Mouse (Mus musculus) spleen, adult 2 months (tissue): ENCODE measurements around the gene Cemip2. TPM values are rescaled to one million over a fixed set of nuclear protein-coding genes. Genes with fewer than 3 reads are reported as not detected.

Experiments used
- DNase-seq, 2 experiments: peaks; one replicate each; pipeline versions ENCODE4 v3.0.0 to v3.0.0-alpha.2; 2012 to 2021; ENCODE audit warnings: low spot score in 2 of 2, low read depth in 1 of 2
- H3K27ac ChIP-seq: fragments of 200-500 bp; 2 replicates; pipeline ENCODE4 v1.5.1; 2012; ENCODE audit warnings: low read length, inconsistent platforms; ENCODE audit not compliant: insufficient read depth
- H3K27me3 ChIP-seq: fragments of 200-500 bp; 2 replicates; pipeline ENCODE4 v1.6.1; 2012; ENCODE audit warnings: mild to moderate bottlenecking, moderate library complexity, low read length, inconsistent platforms; ENCODE audit not compliant: control insufficient read depth, insufficient read depth
- H3K36me3 ChIP-seq: fragments of 200-500 bp; 2 replicates; pipeline ENCODE4 v1.6.1; 2012; ENCODE audit warnings: mild to moderate bottlenecking, low read length, inconsistent platforms; ENCODE audit not compliant: control insufficient read depth, insufficient read depth
- H3K4me1 ChIP-seq: fragments of 200-500 bp; 2 replicates; pipeline ENCODE4 v1.6.1; 2011; ENCODE audit warnings: inconsistent platforms; ENCODE audit not compliant: control insufficient read depth, insufficient read depth, insufficient read length
- H3K4me3 ChIP-seq: fragments of 200-500 bp; 2 replicates; pipeline ENCODE4 v1.5.1; 2011; ENCODE audit warnings: mild to moderate bottlenecking, inconsistent platforms; ENCODE audit not compliant: insufficient read depth, insufficient read length; ENCODE audit errors: extremely low read depth
- CTCF ChIP-seq: fragments of 200-500 bp; IDR thresholded peaks from 2 replicates; pipeline ENCODE4 v1.5.1; 2011; ENCODE audit warnings: mild to moderate bottlenecking, inconsistent platforms; ENCODE audit not compliant: insufficient read depth, insufficient read length, insufficient replicate concordance; ENCODE audit errors: extremely low read depth
- POLR2A ChIP-seq: fragments of 200-500 bp; IDR thresholded peaks from 2 replicates; pipeline ENCODE4 v1.6.1; 2011; ENCODE audit warnings: low read depth, low read length, inconsistent platforms
- WGBS: fragments of 180-500 bp; shearing (Covaris S2); methylation state at CpG from one replicate; pipeline ENCODE4 v1.1.7; 2018; 5-methylcytosine and 5-hydroxymethylcytosine counted together
- polyA plus RNA-seq: library from polyadenylated mRNA; depleted of rRNA; stranded (reverse); fragments of >200 nt; gene quantifications from 2 replicates; pipeline ENCODE4 v1.2.3, GENCODE M21; 2012

Cemip2 gene
- polyA plus RNA-seq, 1 experiment: 2.5 TPM

GRCm38 (mm10) chr19:21784331-21785131 is 6.4 kb downstream of the Cemip2 start:
- no peak overlapping the region for H3K27ac ChIP-seq
- 43% methylated on average over 8 of the region's 8 CpGs for WGBS
- H3K4me1 ChIP-seq: peaks cover 5% of the 10 kb centered on the region; the same call in 1 of the 2 replicates
- H3K4me3 ChIP-seq: no peak overlapping the region
- TF ChIP-seq POLR2A: no peak
- no peak for TF ChIP-seq CTCF
- no peak for DNase-seq
- H3K27me3 ChIP-seq: no peaks in the 10 kb centered on the region
- no peaks in the 10 kb centered on the region for H3K36me3 ChIP-seq

- no peaks in the 10 kb centered on the region for H3K27me3 ChIP-seq
- no peak for DNase-seq
- no peaks in the 10 kb centered on the region for H3K36me3 ChIP-seq
- 15% methylated on average over 3 of the region's 3 CpGs for WGBS
- H3K4me1 ChIP-seq: peaks cover 5% of the 10 kb centered on the region; the same call in 1 of the 2 replicates
- H3K27ac ChIP-seq: no peak overlapping the region
- no peak overlapping the region for H3K4me3 ChIP-seq
- TF ChIP-seq CTCF: no peak
- no peak for TF ChIP-seq POLR2A
Measured at GRCm38 (mm10) chr19:21785132-21785528, 7.0 kb downstream of the Cemip2 start.

- no peak overlapping the region for H3K27ac ChIP-seq
- no peaks in the 10 kb centered on the region for H3K36me3 ChIP-seq
- H3K4me3 ChIP-seq: no peak overlapping the region
- TF ChIP-seq CTCF: no peak
- TF ChIP-seq POLR2A: no peak
- whole genome bisulfite sequencing: 91% methylated on average over 6 of the region's 6 CpGs
- H3K4me1 ChIP-seq: peaks cover 5% of the 10 kb centered on the region; the same call in 1 of the 2 replicates
- DNase-seq: no peak
- H3K27me3 ChIP-seq: no peaks in the 10 kb centered on the region
Measured at GRCm38 (mm10) chr19:21787004-21787480, 8.9 kb downstream of the Cemip2 start.

GRCm38 (mm10) chr19:21788999-21789398 is 10.9 kb downstream of the Cemip2 start:
- WGBS: 93% methylated on average over 8 of the region's 8 CpGs
- peaks cover 1% of the 10 kb centered on the region for H3K36me3 ChIP-seq
- no peak for TF ChIP-seq POLR2A
- no peak for TF ChIP-seq CTCF
- peaks cover 5% of the 10 kb centered on the region; the same call in 1 of the 2 replicates for H3K4me1 ChIP-seq
- H3K27me3 ChIP-seq: no peaks in the 10 kb centered on the region
- no peak for DNase-seq
- H3K27ac ChIP-seq: no peak overlapping the region
- no peak overlapping the region for H3K4me3 ChIP-seq

- DNase-seq: no peak
- 87% methylated on average over 6 of the region's 6 CpGs for WGBS
- Histone ChIP-seq H3K27ac (no peak overlapping the region), H3K27me3 (no peaks in the 10 kb centered on the region), H3K36me3 (peaks cover 1% of the 10 kb centered on the region), H3K4me3 (no peak overlapping the region), H3K4me1 (peaks cover 4% of the 10 kb centered on the region; the same call in 1 of the 2 replicates)
- TF ChIP-seq CTCF (no peak), POLR2A (no peak)
Measured at GRCm38 (mm10) chr19:21789676-21790075, 11.5 kb downstream of the Cemip2 start.

GRCm38 (mm10) chr19:21791386-21791785 is 13.2 kb downstream of the Cemip2 start:
- H3K27me3 ChIP-seq: no peaks in the 10 kb centered on the region
- DNase-seq: no peak
- 86% methylated on average over 3 of the region's 3 CpGs for WGBS
- H3K4me1 ChIP-seq: no peaks in the 10 kb centered on the region
- TF ChIP-seq POLR2A: no peak
- no peak for TF ChIP-seq CTCF
- H3K27ac ChIP-seq: no peak overlapping the region
- H3K36me3 ChIP-seq: peaks cover 1% of the 10 kb centered on the region
- no peak overlapping the region for H3K4me3 ChIP-seq

GRCm38 (mm10) chr19:21791826-21792225 is 13.7 kb downstream of the Cemip2 start:
- TF ChIP-seq POLR2A (no peak), CTCF (no peak)
- Histone ChIP-seq H3K36me3 (peaks cover 1% of the 10 kb centered on the region), H3K27me3 (no peaks in the 10 kb centered on the region), H3K4me3 (no peak overlapping the region), H3K4me1 (no peaks in the 10 kb centered on the region), H3K27ac (no peak overlapping the region)
- DNase-seq: no peak
- WGBS: 94% methylated on average over 4 of the region's 4 CpGs
